Mouse (Mus musculus): ENCODE measurements at regions not wholly inside any gene's neighbourhood (a gene's known extent, or its start where the extent isn't known, plus 50 kb on each side); places are given as distances from the start of the nearest gene placed in this dataset.

GRCm38 (mm10) chr13:32593131-32593530 lies 190.6 kb downstream of the Mylk4 start:
- H3K36me3 ChIP-seq (replicated peaks) = no peaks in the 10 kb centered on the region
- H3K4me2 ChIP-seq = no peak overlapping the region
- no peak for ATAC-seq (ENCODE audit: insufficient read depth)
- no peak overlapping the region for H3K4me3 ChIP-seq (replicated peaks)
- no peaks in the 10 kb centered on the region for H3K9me3 ChIP-seq (replicated peaks)
- no peaks in the 10 kb centered on the region for H3K27me3 ChIP-seq
- no peak overlapping the region for H3K9ac ChIP-seq
- 75% methylated on average over 5 of the region's 5 CpGs for WGBS (ENCODE audit: insufficient replicate concordance)
- H3K27ac ChIP-seq (replicated peaks) = no peak overlapping the region
- H3K4me1 ChIP-seq (replicated peaks) = no peaks in the 10 kb centered on the region

- ATAC-seq (ENCODE audit: insufficient read depth) = no peak
- no peaks in the 10 kb centered on the region for H3K4me1 ChIP-seq (replicated peaks)
- H3K27ac ChIP-seq (replicated peaks) = no peak overlapping the region
- no peak overlapping the region for H3K9ac ChIP-seq
- H3K4me3 ChIP-seq (replicated peaks) = no peak overlapping the region
- H3K36me3 ChIP-seq (replicated peaks) = no peaks in the 10 kb centered on the region
- no peaks in the 10 kb centered on the region for H3K27me3 ChIP-seq
- H3K9me3 ChIP-seq (replicated peaks) = no peaks in the 10 kb centered on the region
- no peak overlapping the region for H3K4me2 ChIP-seq
These were observed 202.2 kb downstream of the Mylk4 start for GRCm38 (mm10) chr13:32581598-32581997.

- no peaks in the 10 kb centered on the region for H3K9me3 ChIP-seq (replicated peaks)
- no peak overlapping the region for H3K4me2 ChIP-seq
- WGBS (ENCODE audit: insufficient replicate concordance) = 62% methylated on average over 2 of the region's 2 CpGs
- no peaks in the 10 kb centered on the region for H3K27me3 ChIP-seq
- no peak for ATAC-seq (ENCODE audit: insufficient read depth)
- H3K9ac ChIP-seq = no peak overlapping the region
- no peaks in the 10 kb centered on the region for H3K4me1 ChIP-seq (replicated peaks)
- no peak overlapping the region for H3K27ac ChIP-seq (replicated peaks)
- no peak overlapping the region for H3K4me3 ChIP-seq (replicated peaks)
- no peaks in the 10 kb centered on the region for H3K36me3 ChIP-seq (replicated peaks)
These were observed 215.9 kb downstream of the Mylk4 start for GRCm38 (mm10) chr13:32567850-32568249.

- no peaks in the 10 kb centered on the region for H3K27me3 ChIP-seq
- no peaks in the 10 kb centered on the region for H3K4me1 ChIP-seq (replicated peaks)
- H3K36me3 ChIP-seq (replicated peaks) = no peaks in the 10 kb centered on the region
- H3K4me3 ChIP-seq (replicated peaks) = no peak overlapping the region
- H3K9me3 ChIP-seq (replicated peaks) = no peaks in the 10 kb centered on the region
- H3K9ac ChIP-seq = no peak overlapping the region
- H3K27ac ChIP-seq (replicated peaks) = no peak overlapping the region
- no peak overlapping the region for H3K4me2 ChIP-seq
- ATAC-seq (ENCODE audit: insufficient read depth) = no peak
These were observed 222.1 kb upstream of the Gmds start for GRCm38 (mm10) chr13:32560666-32561065.

- WGBS (ENCODE audit: insufficient replicate concordance) = 58% methylated on average over 2 of the region's 2 CpGs
- H3K36me3 ChIP-seq (replicated peaks) = no peaks in the 10 kb centered on the region
- ATAC-seq (ENCODE audit: insufficient read depth) = no peak
These were observed 217.9 kb upstream of the Gmds start for GRCm38 (mm10) chr13:32556396-32556795.

GRCm38 (mm10) chr13:32555064-32555463 lies 216.5 kb upstream of the Gmds start:
- 84% methylated on average over 1 of the region's 1 CpGs for WGBS (ENCODE audit: insufficient replicate concordance)
- Histone ChIP-seq H3K9me3 (replicated peaks) (no peaks in the 10 kb centered on the region), H3K36me3 (replicated peaks) (no peaks in the 10 kb centered on the region), H3K4me2 (no peak overlapping the region), H3K27me3 (no peaks in the 10 kb centered on the region), H3K4me1 (replicated peaks) (no peaks in the 10 kb centered on the region), H3K9ac (no peak overlapping the region), H3K27ac (replicated peaks) (no peak overlapping the region), H3K4me3 (replicated peaks) (no peak overlapping the region)
- no peak for ATAC-seq (ENCODE audit: insufficient read depth)

More at GRCm38 (mm10) chr13:32556396-32556795, 217.9 kb upstream of the Gmds start:
- Histone ChIP-seq H3K4me1 (replicated peaks) (no peaks in the 10 kb centered on the region), H3K9ac (no peak overlapping the region), H3K4me3 (replicated peaks) (no peak overlapping the region), H3K27me3 (no peaks in the 10 kb centered on the region), H3K9me3 (replicated peaks) (no peaks in the 10 kb centered on the region), H3K4me2 (no peak overlapping the region), H3K27ac (replicated peaks) (no peak overlapping the region)

GRCm38 (mm10) chr13:32554601-32555000 lies 216.1 kb upstream of the Gmds start:
- WGBS (ENCODE audit: insufficient replicate concordance) = 57% methylated on average over 3 of the region's 3 CpGs

GRCm38 (mm10) chr13:32553136-32553535 lies 214.6 kb upstream of the Gmds start:
- Histone ChIP-seq H3K4me2 (no peak overlapping the region), H3K27me3 (no peaks in the 10 kb centered on the region), H3K27ac (replicated peaks) (no peak overlapping the region), H3K4me1 (replicated peaks) (no peaks in the 10 kb centered on the region), H3K9me3 (replicated peaks) (no peaks in the 10 kb centered on the region), H3K36me3 (replicated peaks) (no peaks in the 10 kb centered on the region), H3K9ac (no peak overlapping the region), H3K4me3 (replicated peaks) (no peak overlapping the region)
- WGBS (ENCODE audit: insufficient replicate concordance) = 57% methylated on average over 4 of the region's 4 CpGs
- ATAC-seq (ENCODE audit: insufficient read depth) = no peak

More at GRCm38 (mm10) chr13:32554601-32555000, 216.1 kb upstream of the Gmds start:
- no peak overlapping the region for H3K4me2 ChIP-seq
- H3K36me3 ChIP-seq (replicated peaks) = no peaks in the 10 kb centered on the region
- H3K9ac ChIP-seq = no peak overlapping the region
- no peaks in the 10 kb centered on the region for H3K9me3 ChIP-seq (replicated peaks)
- H3K4me1 ChIP-seq (replicated peaks) = no peaks in the 10 kb centered on the region
- no peak for ATAC-seq (ENCODE audit: insufficient read depth)
- no peaks in the 10 kb centered on the region for H3K27me3 ChIP-seq
- no peak overlapping the region for H3K4me3 ChIP-seq (replicated peaks)
- no peak overlapping the region for H3K27ac ChIP-seq (replicated peaks)

GRCm38 (mm10) chr13:32550113-32550512 lies 211.6 kb upstream of the Gmds start:
- 60% methylated on average over 3 of the region's 3 CpGs for WGBS (ENCODE audit: insufficient replicate concordance)
- H3K4me3 ChIP-seq (replicated peaks) = no peak overlapping the region
- no peak overlapping the region for H3K9ac ChIP-seq
- no peaks in the 10 kb centered on the region for H3K27me3 ChIP-seq
- H3K36me3 ChIP-seq (replicated peaks) = no peaks in the 10 kb centered on the region
- H3K4me2 ChIP-seq = no peak overlapping the region
- no peaks in the 10 kb centered on the region for H3K9me3 ChIP-seq (replicated peaks)
- no peak for ATAC-seq (ENCODE audit: insufficient read depth)
- H3K27ac ChIP-seq (replicated peaks) = no peak overlapping the region
- H3K4me1 ChIP-seq (replicated peaks) = no peaks in the 10 kb centered on the region

GRCm38 (mm10) chr13:32547126-32547525 lies 208.6 kb upstream of the Gmds start:
- 63% methylated on average over 7 of the region's 7 CpGs for WGBS (ENCODE audit: insufficient replicate concordance)
- no peak overlapping the region for H3K9ac ChIP-seq
- H3K27ac ChIP-seq (replicated peaks) = no peak overlapping the region
- no peaks in the 10 kb centered on the region for H3K4me1 ChIP-seq (replicated peaks)
- no peak overlapping the region for H3K4me2 ChIP-seq
- H3K27me3 ChIP-seq = no peaks in the 10 kb centered on the region
- no peaks in the 10 kb centered on the region for H3K9me3 ChIP-seq (replicated peaks)
- no peaks in the 10 kb centered on the region for H3K36me3 ChIP-seq (replicated peaks)
- H3K4me3 ChIP-seq (replicated peaks) = no peak overlapping the region
- no peak for ATAC-seq (ENCODE audit: insufficient read depth)

GRCm38 (mm10) chr13:32544986-32545740 lies 206.6 kb upstream of the Gmds start:
- Histone ChIP-seq H3K4me3 (replicated peaks) (no peak overlapping the region), H3K9me3 (replicated peaks) (no peaks in the 10 kb centered on the region), H3K4me1 (replicated peaks) (no peaks in the 10 kb centered on the region), H3K27me3 (no peaks in the 10 kb centered on the region), H3K36me3 (replicated peaks) (no peaks in the 10 kb centered on the region), H3K4me2 (no peak overlapping the region), H3K9ac (no peak overlapping the region), H3K27ac (replicated peaks) (no peak overlapping the region)
- WGBS (ENCODE audit: insufficient replicate concordance) = 40% methylated on average over 7 of the region's 7 CpGs
- no peak for ATAC-seq (ENCODE audit: insufficient read depth)

- WGBS (ENCODE audit: insufficient replicate concordance) = 77% methylated on average over 1 of the region's 1 CpGs
- H3K27me3 ChIP-seq = no peaks in the 10 kb centered on the region
- no peaks in the 10 kb centered on the region for H3K36me3 ChIP-seq (replicated peaks)
- H3K4me1 ChIP-seq (replicated peaks) = no peaks in the 10 kb centered on the region
- H3K9ac ChIP-seq = no peak overlapping the region
- no peak overlapping the region for H3K4me3 ChIP-seq (replicated peaks)
- ATAC-seq (ENCODE audit: insufficient read depth) = no peak
- no peak overlapping the region for H3K27ac ChIP-seq (replicated peaks)
- H3K9me3 ChIP-seq (replicated peaks) = no peaks in the 10 kb centered on the region
- no peak overlapping the region for H3K4me2 ChIP-seq
These were observed 203.1 kb upstream of the Gmds start for GRCm38 (mm10) chr13:32541611-32542010.

All from liver, embryonic 15.5 days (tissue).